Mouse (Mus musculus): ENCODE measurements at regions not wholly inside any gene's neighbourhood (a gene's known extent, or its start where the extent isn't known, plus 50 kb on each side); places are given as distances from the start of the nearest gene placed in this dataset.

GRCm38 (mm10) chr13:32411287-32411935 lies 72.9 kb upstream of the Gmds start:
- Histone ChIP-seq H3K27me3 (ENCODE audit: insufficient read depth, low read length) (no peaks in the 10 kb centered on the region), H3K4me3 (ENCODE audit: low read depth, low read length) (no peak overlapping the region), H3K9me3 (ENCODE audit: low read length) (no peaks in the 10 kb centered on the region), H3K4me1 (ENCODE audit: insufficient read depth, low read length) (no peaks in the 10 kb centered on the region), H3K36me3 (ENCODE audit: insufficient read depth, low read length) (no peaks in the 10 kb centered on the region), H3K4me2 (ENCODE audit: low read depth, low read length, poor library complexity, severe bottlenecking) (no peak overlapping the region), H3K27ac (ENCODE audit: low read depth, low read length) (no peak overlapping the region), H3K9ac (replicated peaks; ENCODE audit: low read length, poor library complexity, severe bottlenecking) (no peak overlapping the region)
- DNase-seq (ENCODE audit: low spot score), result peak; percentile 72
- peak; percentile 62; the same call in 1 of the 2 replicates for ATAC-seq (ENCODE audit: low FRiP score)
- WGBS, result 50% methylated on average over 14 of the region's 14 CpGs
- peak; percentile 99 for TF ChIP-seq CTCF (IDR thresholded peaks at IDR 0.05)

- 81% methylated on average over 6 of the region's 6 CpGs for WGBS
- DNase-seq (ENCODE audit: low spot score), result no peak
- TF ChIP-seq CTCF (IDR thresholded peaks at IDR 0.05), result no peak
Measured at GRCm38 (mm10) chr13:32410065-32410464, 71.5 kb upstream of the Gmds start.

GRCm38 (mm10) chr13:32398616-32399015 lies 60.1 kb upstream of the Gmds start:
- no peak for TF ChIP-seq CTCF (IDR thresholded peaks at IDR 0.05)
- H3K9ac ChIP-seq (replicated peaks; ENCODE audit: low read length, poor library complexity, severe bottlenecking), result no peak overlapping the region
- no peak overlapping the region for H3K4me3 ChIP-seq (ENCODE audit: low read depth, low read length)
- no peak for DNase-seq (ENCODE audit: low spot score)
- H3K27ac ChIP-seq (ENCODE audit: low read depth, low read length), result no peak overlapping the region
- no peaks in the 10 kb centered on the region for H3K36me3 ChIP-seq (ENCODE audit: insufficient read depth, low read length)
- H3K4me1 ChIP-seq (ENCODE audit: insufficient read depth, low read length), result no peaks in the 10 kb centered on the region
- ATAC-seq (ENCODE audit: low FRiP score), result no peak
- no peak overlapping the region for H3K4me2 ChIP-seq (ENCODE audit: low read depth, low read length, poor library complexity, severe bottlenecking)
- H3K27me3 ChIP-seq (ENCODE audit: insufficient read depth, low read length), result no peaks in the 10 kb centered on the region
- 64% methylated on average over 1 of the region's 1 CpGs for WGBS
- H3K9me3 ChIP-seq (ENCODE audit: low read length), result no peaks in the 10 kb centered on the region

More at GRCm38 (mm10) chr13:32410065-32410464, 71.5 kb upstream of the Gmds start:
- Histone ChIP-seq H3K27ac (ENCODE audit: low read depth, low read length) (no peak overlapping the region), H3K27me3 (ENCODE audit: insufficient read depth, low read length) (no peaks in the 10 kb centered on the region), H3K9ac (replicated peaks; ENCODE audit: low read length, poor library complexity, severe bottlenecking) (no peak overlapping the region), H3K4me3 (ENCODE audit: low read depth, low read length) (no peak overlapping the region), H3K36me3 (ENCODE audit: insufficient read depth, low read length) (no peaks in the 10 kb centered on the region), H3K4me1 (ENCODE audit: insufficient read depth, low read length) (no peaks in the 10 kb centered on the region), H3K4me2 (ENCODE audit: low read depth, low read length, poor library complexity, severe bottlenecking) (no peak overlapping the region), H3K9me3 (ENCODE audit: low read length) (no peaks in the 10 kb centered on the region)
- ATAC-seq (ENCODE audit: low FRiP score), result no peak
